Mouse (Mus musculus) CD4-positive, CD25-positive, alpha-beta regulatory T cell, adult 9 weeks (primary cell): ENCODE measurements around the gene Mettl13. TPM values are rescaled to one million over a fixed set of nuclear protein-coding genes. Genes with fewer than 3 reads are reported as not detected.

Experiments
- polyA plus RNA-seq: library from polyadenylated mRNA; unstranded; fragments of 100-300 nt; shearing (Covaris generic); gene quantifications from one replicate; pipeline ENCODE4 v1.2.1, GENCODE M21; 2017

The Mettl13 gene
- 28.6 TPM for polyA plus RNA-seq

DNA sequence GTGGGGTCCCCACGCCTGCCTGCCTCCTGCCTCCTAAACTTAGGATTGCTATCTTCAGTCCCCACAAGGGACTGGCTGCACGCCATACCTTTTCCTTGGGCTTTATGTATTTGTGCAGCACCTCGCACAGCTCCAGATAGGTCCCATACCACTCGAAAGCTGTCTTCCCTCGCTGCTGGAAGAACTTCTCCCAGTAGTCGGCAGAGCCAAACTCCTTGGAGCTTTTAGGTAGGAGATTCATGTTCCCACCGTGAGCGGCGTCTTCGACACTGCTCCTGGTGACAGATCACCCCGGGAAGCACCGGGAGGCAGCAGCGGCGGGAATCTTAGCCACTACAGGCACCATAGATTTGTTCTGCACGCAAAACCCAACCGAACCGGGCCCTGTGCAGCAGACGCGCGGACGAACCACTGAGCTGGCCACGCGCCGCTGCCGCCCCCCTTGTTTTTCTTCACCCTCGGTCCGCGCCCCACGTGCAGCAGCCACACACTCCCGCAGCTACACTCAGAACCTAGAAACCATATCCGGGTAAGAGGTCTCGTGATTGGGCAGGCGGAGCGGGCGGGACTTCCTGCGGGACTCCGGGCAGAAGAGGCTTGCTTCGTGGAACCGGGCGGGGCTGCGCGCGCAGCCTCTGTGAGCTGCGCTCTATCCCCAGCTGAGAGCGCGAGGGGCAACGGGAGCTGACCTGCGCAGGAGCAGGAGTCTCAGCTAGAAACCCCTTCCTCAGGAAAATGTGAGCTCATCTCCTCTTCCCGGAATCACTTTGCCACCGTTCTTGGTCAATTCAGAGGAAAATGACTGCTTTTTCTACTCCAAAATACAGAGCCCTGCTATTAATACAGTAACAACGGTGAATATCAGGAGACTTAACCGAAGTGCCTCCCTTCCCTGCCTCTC, at the start of gene Mettl13:
Mettl13 (minus strand) TSS at position 536 of the 901 bp plus-strand sequence.

GRCm38 (mm10) chr1:162570260-162570748, 22.0 kb upstream of the Mettl13 start, which contains the start of gene Vamp4:
Gene Vamp4, plus strand, starts transcription at chr1:162570515.

Other genes with a start within 250 kb of the Mettl13 start
- gene Dnm3, start 70.5 kb downstream of the Mettl13 start, polyA plus RNA-seq = 0.93 TPM
- gene Vamp4, start 22.0 kb upstream of the Mettl13 start, polyA plus RNA-seq = 99.6 TPM
- not detected for gene Myoc, start 90.6 kb upstream of the Mettl13 start, polyA plus RNA-seq
- gene Myocos, start 109.7 kb upstream of the Mettl13 start, polyA plus RNA-seq = not detected
- 321 TPM for gene Prrc2c, start 192.0 kb upstream of the Mettl13 start, polyA plus RNA-seq